Mouse (Mus musculus): ENCODE results near the gene D11Wsu47e.

The D11Wsu47e gene

GRCm38 (mm10) chr11:113708629-113709213 is 24.5 kb downstream of the D11Wsu47e start:
- no peak for DNase-seq

DNA sequence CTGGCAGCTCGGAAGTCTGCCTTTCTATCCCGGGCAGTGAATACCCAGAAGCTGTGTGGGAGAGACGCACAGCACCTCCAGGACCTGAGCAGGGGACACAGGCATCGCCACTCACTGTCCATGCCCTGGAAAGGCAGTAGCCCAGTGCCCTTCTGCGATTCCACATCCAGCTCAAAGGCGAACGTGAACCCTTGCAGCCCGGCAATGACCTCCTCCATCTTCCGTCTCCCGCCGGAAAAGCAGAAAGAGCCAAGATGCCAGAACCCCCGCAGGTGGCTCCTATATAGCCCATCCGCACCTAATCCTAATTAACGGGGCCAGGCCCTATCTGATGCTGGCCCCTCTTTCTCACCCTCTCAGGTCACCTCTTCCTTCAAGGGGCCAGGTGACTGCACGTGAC is 25.1 kb downstream of the D11Wsu47e start:
- no peak for DNase-seq

- no peak for DNase-seq
Observed at GRCm38 (mm10) chr11:113709731-113710256, 25.6 kb downstream of the D11Wsu47e start, which contains the start of gene Cpsf4l. Gene Cpsf4l (minus strand): TSS chr11:113710017.

DNA sequence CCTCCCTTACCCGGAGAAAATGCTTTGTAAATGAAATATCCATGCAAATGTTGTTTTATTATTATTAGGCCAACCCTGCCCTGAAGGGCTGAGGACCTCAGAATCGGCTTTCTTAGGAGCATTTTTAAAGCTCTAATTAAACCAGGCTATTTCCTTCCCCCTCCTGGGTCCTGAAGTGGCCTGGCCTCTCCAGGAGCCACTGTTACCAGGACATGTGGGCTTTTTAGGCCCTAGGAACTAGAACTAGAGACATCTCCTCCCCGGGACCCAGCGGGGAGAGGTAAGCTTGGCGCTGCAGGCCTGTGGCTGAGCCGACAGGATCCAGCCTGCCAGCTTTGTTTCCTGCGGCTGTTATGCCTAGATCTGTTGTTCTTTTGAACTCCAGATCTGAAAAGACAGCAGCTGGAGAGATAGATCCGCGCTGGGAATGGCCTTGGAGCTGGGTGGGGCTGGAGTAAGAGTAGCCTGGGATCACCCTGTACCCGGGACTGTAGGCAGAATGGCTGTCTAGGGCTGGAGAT is 26.1 kb downstream of the D11Wsu47e start:
- DNase-seq = no peak

GRCm38 (mm10) chr11:113711061-113711460 is 26.8 kb downstream of the D11Wsu47e start:
- no peak for DNase-seq

- no peak for DNase-seq
Observed at GRCm38 (mm10) chr11:113715078-113715674, 31.0 kb downstream of the D11Wsu47e start.

DNA sequence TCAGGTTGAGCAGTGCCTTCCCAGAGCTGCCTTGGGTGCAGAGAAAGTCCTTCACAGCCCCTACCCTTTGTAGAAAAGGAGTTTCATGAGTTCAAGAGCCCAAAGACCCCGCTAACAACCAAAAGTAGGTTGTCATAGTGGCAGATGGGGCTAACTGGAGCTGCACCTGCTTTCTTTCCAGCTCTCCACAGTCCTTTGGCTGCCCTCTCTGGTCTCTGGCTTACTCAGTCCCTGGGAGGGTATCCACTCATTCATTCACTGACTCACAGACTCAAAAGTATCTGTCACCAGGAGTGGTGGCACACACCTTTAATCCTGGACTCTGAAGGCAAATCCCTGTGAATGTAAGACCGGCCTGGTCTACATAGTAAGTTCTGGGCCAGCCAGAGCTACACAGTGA is 31.9 kb downstream of the D11Wsu47e start:
- no peak for DNase-seq

DNA sequence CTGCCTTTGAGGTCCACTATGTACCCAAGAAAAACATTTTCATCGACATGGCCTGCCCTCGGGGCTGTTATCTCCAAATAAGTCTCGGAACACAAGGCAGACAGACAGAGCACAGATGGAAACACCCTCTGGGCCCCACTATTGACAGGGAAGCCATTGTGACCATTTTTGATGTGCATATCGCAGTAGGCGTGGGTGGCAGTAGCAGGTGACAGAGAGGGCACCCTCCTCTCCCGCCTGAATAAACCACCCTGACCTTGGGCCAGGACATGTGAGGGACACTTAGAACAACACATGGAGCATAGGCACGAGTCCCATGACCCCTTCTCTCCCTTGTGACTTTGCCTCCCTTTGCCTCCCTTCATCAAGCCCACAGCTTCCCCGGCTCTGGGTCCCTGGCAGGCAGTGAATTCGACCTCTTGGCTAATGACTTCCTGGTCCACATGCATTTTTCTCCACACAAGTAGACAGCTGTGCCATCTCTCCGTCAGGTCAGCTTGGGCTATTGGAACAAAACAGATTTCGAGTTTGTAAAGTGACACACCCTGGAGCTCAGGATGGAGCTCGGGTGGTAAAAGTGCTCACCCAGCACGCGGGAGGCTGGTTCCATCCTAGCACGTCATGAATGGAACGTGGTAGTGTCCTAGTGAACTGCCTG is 33.7 kb downstream of the D11Wsu47e start:
- DNase-seq = no peak

- peak; percentile 36 to 56 for DNase-seq
Observed at GRCm38 (mm10) chr11:113722405-113723090, 38.3 kb downstream of the D11Wsu47e start.

GRCm38 (mm10) chr11:113725235-113726048 is 41.2 kb downstream of the D11Wsu47e start:
- DNase-seq = peak; percentile 32 to 36

DNA sequence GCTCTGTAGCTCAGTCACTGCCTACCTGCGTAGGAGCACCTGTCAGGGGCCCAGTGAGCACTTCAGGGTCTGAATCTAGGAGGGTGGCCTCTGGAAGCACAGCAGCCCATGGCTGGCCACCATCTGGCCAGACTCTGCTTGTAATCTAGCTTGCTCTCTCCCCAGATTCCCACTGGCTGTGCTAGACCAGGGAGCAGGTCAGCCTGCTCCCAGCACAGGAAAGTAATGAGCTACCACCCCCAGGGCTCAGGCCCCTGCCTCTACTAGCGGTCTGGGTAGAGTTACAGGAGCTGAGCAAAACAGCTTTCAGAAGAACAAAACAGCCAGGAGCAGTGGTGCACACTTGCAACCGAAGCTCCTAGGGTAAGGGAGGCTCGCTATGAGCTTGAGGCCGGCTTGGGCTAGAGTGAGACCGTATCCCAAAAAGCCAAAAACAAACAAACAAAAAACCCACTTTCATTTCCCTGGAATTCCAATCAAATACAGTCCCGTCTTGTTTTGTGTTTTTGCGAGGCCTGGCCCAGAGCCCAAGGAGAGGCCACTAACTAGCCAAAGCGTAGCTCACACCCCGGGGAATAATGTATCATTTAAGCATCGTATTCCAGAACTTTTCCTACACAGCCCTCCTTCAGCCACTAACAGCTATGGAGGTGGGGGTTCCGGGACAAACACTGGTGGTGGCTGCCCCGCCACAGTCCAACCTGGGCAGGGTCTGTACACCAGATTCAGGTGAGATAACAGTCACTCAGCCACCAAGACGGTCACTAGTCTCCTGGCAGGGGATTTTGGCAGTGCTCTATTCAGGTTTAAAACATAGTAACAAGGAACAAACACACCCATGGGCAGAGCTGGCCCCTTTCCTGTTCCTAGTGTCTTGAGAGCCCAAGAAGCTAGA is 43.0 kb downstream of the D11Wsu47e start:
- DNase-seq = no peak

DNA sequence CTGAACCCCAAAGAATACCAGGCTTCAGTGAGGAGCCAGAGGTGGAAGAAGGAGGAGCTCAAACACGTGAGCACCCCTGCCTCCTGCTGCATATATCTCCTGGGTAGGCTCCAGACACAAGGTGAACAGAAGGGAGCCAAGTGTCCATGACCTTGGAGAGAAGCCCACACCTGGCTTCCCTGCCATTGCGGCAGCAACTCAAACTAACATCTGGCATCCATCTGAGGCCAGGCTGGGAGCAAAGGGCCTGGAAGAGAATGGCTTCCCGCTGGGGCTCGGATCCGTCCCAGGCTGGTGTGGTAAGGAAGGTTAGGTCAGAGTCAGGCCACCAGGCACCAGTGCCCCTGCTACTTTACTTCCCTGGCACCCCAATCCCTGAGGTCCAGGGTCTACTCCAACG is 43.8 kb downstream of the D11Wsu47e start:
- DNase-seq = no peak

GRCm38 (mm10) chr11:113729239-113729638 is 45.0 kb downstream of the D11Wsu47e start:
- no peak for DNase-seq

DNA sequence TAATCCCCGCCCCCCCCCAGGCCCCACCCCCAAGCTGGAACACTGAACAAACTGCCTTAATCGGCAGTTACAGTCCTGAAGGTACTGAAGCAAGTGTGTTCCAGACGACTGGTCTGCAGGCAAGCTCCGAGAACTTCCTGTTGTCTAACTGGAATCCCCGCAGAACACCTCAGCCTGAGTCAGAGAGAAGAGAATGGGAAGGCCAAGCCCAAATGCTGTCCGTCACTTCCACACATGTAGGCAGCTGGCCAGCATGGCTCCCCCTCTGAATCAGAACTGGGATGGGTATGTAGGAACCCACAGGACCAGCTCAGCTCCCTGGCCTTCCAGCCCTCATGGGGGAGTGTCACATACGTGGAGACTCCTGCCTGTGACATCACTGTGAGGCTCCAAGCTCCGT is 45.7 kb downstream of the D11Wsu47e start:
- DNase-seq = no peak

DNA sequence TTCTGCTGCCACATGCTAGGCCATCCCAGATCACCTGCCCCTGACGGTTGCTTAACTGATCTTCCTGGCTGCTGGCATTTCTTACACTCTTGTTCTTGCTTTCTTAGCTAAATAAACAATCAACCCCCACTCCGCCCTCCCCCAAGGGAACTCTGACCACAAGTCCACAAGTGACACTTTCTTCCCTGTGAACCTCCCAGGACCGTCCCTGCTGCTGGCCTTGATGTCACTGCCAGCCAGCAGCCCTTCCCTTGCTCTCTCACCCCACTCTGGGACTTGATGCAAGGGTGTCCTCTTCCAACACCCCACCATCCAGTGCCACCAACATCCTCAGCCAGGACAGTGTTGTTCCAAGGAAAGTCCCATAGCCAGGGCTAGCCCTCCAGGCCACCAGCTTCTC is 46.7 kb downstream of the D11Wsu47e start:
- DNase-seq = no peak

- DNase-seq = no peak
Observed at GRCm38 (mm10) chr11:113731945-113732612, 47.9 kb downstream of the D11Wsu47e start.

- no peak for DNase-seq
Observed at GRCm38 (mm10) chr11:113733631-113734364, 49.6 kb downstream of the D11Wsu47e start.

DNA sequence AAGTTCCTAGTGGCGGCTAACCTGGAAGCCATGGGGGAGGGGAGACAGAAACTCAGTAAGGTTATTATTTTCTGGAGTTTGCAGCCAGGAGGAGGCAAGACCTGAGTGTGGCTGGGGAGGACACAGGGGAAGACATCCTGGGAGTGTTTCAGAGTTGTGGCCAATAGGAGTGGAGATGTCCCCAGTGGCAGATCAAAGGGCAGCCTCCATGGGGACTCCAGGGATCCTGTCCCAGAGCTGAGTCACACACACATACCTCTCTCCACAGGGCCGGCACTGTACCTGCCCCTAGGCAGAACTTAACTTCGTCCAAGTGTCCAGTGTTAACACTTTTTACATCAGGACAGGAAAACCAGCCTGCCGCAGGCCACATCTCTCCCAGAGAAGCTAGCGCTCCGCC is 50.9 kb downstream of the D11Wsu47e start:
- DNase-seq = no peak

DNA sequence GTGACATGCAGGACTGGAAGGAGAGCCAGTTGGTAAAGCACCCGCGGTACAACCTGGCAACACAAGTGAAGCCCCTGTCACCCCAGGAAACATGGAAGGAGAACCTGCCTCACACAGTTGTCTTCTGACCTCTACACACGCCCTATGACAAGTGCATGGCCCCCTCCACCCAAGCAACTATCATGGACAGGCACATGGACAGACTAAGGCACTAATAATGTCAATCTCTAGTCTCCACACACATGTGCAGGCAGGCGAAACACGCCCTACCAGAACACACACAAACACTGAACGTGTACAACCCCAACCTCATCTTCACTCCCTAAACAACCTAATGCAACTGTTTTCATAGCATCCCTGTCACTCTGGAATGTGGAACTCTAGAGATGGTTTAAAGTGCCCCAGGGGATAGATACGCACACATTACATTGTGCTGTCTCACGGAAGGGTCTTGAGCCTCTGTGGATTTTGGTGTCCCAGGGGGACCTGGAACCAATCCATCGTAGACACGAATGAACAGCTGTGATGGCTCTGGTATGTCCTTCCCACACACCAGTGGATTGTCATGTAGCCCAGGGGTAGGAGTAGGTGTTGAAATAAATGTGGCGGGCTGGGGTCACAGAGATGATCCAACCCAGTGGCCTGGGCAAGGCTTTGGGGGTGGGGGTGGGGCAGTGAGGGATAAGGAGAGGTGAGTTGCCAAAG is 52.8 kb downstream of the D11Wsu47e start:
- DNase-seq = no peak

Measured in cerebellum, postnatal 25 days (tissue).